Mouse (Mus musculus) retina, postnatal 1 day (tissue): Measurements from ENCODE around the gene Maml1.
"Not testable (repeated sequence)": the region's sequence is repeated elsewhere in the genome, so short reads cannot be mapped to it uniquely, and the experiment has no call there.

ENCODE experiments used
- DNase-seq: peaks from one replicate; pipeline ENCODE4 v3.0.0-alpha.2; 2012

Gene Maml1

GRCm38 (mm10) chr11:50292190-50292855, at the start of gene Maml1:
TSS of gene Maml1 (minus strand) at chr11:50292311.
- DNase-seq, result peak; percentile 99

GRCm38 (mm10) chr11:50336891-50337290, 44.8 kb upstream of the Maml1 start:
- DNase-seq, result no peak

DNA sequence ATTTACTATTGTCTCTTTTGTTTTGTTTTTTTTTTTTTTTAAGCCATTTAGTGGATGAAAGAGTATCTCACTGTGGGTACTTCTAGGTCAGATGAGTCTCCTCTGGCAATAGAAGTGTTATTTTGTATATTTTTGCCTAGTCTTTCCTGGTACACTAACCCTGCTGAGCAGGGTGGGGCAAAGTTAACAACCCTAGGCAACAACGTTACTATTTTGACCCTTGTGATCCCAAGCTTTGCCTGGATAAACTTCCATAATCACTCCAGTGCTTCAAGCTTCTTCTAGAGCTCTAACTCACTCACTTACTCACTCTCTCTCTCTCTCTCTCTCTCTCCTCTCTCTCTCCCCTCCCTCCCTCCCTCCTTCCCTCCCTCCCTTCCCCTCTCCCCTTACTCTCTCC, 44.0 kb upstream of the Maml1 start:
- DNase-seq, result no peak

DNA sequence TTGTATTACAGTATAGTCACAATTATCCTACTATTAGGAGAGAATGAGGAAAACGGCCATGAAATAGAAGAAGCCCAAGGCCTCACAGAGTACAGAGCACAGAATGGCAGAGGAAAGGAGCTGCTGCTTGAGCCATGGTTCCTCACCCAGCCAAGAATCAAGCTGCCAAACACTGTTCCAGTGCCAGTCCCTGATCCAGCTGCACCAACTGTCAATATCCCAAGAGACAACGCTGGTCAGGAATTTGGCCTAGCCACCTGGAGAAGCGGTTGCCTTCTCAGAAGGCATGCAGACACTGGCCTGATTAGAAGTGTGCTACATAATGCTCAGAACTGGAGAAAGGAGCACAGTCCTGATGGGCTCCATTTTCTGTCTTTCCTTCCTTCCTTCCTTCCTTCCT, 41.1 kb upstream of the Maml1 start:
- DNase-seq, result no peak

DNA sequence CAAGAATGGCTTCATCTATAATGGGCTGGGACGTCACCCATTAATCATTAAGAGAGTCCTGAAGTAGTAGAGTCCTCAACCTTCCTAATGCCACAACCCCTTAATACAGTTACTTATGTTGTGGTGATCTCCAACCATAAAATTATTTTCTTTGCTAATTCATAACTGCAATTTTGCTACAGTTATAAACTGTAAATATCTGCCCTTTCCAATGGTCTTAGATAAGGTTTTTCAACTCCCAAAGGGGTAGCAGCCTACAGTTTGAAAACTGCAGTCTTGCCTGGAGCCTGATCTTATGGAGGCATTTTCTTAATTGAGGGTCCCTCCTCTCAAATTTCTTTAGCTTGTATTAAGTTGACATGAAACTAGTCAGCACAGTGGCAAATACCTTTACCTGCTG, 37.3 kb upstream of the Maml1 start:
- DNase-seq, result no peak

GRCm38 (mm10) chr11:50328075-50328625, 36.0 kb upstream of the Maml1 start:
- no peak for DNase-seq

DNA sequence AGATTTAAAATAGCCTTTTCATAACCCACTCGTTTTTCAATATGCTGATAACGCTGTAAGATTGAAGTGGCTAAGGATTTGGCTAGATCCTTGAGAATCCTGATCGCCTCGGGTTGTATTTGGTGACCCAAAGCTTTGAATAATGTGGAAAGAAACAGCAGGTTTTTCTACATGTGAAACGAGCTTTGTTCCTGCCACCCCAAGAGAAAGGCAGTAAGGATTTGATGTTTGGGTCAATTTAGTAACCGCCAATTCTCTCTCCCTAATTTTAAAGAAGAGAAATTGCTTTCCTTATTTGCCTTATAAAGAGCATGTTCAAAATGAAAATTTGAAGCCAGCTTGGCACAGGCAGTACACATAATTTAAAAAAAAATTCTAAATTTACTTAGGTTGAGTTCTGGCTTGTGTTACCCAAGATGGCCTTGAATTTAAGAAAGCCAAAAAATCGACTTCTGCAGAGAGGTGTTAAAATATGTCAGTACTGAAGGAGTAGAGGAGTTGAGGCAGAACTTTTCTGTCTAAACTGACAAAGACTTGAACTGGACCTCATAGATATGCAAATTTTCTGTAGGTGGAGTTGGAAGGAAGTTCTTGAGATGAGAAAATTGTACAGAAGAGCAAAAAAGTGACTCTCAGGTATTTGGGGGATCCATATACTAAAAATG, 34.3 kb upstream of the Maml1 start:
- DNase-seq, result no peak

DNA sequence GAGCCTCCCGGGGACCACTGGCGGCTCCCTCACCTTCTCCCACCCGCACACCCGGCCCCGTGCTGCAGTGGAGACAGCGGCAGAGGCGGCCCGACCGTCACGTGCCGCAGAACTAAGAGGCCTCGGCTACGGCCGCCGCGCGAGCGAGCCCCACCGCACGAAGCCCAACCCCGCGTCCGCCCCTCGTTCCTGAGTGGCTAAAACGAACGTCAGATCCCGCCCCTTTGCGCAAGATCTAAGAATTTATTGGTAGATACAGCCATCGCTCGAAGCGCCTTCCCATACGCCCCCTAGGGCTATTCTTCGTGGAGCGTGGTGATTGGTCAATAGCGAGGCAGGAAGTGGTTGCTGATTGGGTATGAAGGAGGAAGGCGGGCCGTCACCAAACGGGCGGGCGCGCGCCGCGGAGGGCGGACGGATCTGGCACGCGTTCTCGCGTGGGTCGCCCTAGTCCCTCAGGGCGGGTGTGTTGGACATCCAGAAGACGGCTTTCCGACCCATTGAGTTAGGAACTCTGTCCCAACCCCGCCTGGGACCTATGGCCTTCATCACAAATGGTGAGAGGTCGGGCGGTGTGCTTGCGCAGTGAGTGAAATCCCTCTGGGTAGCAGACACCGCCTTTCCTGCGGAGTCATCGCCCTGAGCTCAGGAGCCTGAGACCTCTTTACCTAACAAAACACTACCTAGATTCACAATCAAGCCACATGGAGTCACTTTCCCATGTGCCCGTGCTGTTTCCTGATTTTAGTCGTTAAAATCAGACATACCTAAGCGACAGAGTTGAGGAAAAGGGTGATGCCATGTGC, 33.6 kb upstream of the Maml1 start, which contains the start of gene Canx:
TSS of gene Canx (minus strand) at position 178 of the 806 bp plus-strand sequence.
- DNase-seq, result peak; percentile 100

- no peak for DNase-seq
Measured at GRCm38 (mm10) chr11:50324751-50325471, 32.8 kb upstream of the Maml1 start.

DNA sequence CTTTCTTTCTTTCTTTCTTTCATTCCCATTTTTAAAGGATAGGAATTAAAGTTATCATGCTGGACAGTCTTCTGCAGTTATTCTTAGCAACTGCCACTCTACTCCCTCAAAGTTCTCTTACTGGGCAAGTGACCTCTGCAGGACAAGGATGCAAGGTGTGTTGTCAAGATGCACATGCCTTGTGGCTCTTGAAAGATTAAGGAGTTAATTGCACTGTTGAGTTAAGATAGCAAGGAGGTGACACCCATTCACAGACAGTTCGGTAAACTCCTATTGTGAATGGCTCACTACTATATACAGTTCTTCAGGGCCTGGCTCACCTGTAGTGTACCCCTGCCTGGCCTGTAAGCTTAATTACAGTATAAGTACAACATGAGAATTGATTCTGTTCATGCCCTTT, 31.7 kb upstream of the Maml1 start:
- no peak for DNase-seq

GRCm38 (mm10) chr11:50322345-50322744, 30.2 kb upstream of the Maml1 start:
- DNase-seq, result no peak

- no peak for DNase-seq
Measured at GRCm38 (mm10) chr11:50321239-50321638, 29.1 kb upstream of the Maml1 start.

DNA sequence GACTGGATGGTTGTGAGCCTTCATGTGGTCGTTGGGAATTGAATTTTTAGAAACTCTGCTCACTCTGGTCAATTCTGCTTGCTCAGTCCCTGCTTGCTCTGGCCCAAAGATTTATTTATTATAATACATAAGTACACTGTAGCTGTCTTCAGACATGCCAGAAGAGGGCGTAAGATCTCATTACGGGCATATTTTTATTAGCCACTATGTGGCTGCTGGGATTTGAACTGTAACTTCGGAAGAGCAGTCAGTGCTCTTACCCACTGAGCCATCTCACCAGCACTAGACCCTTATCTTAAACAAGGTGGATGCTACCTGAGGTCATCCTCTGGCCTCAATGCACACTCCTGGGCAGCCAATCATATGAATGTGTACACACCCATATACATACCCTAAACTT, 27.2 kb upstream of the Maml1 start:
- not testable (repeated sequence) for DNase-seq

DNA sequence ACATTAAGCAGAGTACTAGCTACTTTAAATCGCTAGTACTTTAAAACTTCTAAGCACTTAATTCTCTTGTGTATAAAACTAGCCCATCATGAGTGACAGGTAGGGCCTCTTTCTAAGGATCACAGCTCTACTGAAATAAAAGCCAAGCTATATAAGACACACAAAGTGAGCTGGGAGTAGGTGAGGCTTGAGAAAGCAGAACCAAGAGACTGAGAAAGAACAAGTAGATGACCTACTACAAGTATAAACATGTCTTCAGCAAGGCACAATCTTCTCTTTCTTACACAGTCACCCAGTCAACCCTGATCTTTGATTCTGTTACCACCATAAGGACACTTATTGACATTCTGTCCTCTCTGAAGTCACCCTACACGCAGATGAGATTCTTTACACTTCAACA, 20.7 kb upstream of the Maml1 start:
- no peak for DNase-seq

DNA sequence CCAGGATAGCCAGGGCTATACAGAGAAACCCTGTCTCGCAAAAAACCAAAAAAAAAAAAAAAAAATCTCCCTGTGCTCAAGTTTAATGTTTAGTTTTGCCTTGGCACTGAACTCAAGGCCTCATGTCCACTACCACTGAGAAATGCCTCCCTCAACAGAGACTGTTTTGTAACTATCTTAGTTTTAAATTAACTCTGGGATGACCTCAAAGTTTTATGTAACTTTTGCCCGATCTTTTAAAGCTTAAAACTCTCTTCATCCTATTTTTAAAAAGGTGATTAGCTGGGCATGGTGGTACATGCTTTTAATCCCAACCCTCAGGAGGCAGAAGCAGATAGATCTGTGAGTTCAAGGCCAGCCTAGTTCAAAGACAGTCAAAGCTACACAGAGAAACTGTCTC, 11.3 kb upstream of the Maml1 start:
- DNase-seq, result no peak

- DNase-seq, result peak; percentile 70
Measured at GRCm38 (mm10) chr11:50291321-50292165, 568 bp downstream of the Maml1 start.

DNA sequence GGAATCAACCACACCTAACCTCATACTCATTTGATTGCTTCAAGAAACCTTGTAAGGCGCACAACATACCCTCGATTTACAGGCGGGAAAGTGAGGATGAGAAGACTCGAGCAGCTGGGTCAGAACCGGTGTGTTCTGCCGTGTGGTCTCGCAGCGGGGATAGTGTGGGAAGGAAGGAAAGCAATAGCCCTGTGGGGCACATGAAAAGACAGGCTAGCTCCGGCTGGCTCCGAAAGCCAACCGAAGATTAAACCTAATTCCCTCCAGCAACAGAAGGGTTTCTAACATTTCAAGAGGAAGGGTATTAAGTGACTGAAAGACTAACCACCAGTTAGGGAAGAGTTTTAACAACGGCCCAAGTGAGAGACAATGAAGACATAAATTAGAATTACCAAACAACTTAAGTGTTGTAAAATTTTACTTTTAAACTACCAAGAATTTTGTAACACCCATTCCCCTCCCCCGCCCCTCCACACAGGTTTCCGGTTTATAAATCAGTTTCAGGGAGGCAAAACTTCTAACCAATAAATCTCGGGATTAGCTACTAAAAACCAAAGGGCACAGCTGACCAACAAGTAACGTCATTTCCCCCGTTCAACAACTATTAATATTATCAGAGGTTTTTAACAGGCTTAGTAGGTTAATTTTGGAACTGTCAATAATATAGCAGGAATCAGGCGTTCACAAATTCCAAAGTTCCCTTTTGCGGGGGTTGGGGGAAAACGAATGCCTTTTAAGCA, 1.5 kb downstream of the Maml1 start:
- no peak for DNase-seq

- DNase-seq, result no peak
Measured at GRCm38 (mm10) chr11:50286428-50286827, 5.7 kb downstream of the Maml1 start.

DNA sequence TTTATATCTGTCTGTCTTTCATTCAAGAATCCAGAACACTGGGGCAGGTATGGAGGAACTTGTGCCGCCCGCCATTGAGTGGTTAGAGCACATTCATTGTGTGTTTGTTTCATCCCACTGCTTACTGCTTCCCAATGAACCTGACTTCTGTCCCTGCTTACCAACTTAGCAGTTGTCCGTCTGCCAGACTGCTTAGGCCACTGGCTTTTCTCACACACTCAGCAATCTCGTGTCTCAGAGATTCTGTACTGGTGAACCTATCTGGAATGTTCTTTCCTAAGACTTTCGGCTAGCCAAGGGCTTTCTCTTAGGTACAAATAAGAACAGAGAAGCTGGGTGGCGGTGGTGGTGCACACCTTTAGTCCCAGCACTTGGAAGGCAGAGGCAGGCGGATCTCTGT, 6.4 kb downstream of the Maml1 start:
- no peak for DNase-seq

GRCm38 (mm10) chr11:50285263-50285662, 6.8 kb downstream of the Maml1 start:
- no peak for DNase-seq

DNA sequence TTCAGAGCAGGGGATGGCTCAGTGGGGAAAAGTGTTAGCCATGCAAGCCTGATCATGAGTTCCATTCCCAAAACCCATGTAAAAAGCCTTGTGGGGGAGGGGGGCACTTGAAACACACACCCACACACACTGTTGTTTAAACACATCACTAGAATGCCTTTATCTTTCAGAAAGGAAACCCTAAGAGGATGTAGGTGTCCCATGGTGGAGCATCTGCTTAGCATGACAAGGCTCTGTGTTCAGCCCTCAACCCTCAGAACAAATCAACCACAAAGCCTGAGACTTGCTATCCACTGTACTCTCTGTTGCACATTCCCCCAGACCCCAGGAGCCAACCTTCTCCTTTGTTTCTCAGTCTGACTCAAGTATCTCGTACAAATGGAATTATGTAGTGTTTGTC, 12.1 kb downstream of the Maml1 start:
- no peak for DNase-seq
